Mouse (Mus musculus) adrenal gland (tissue): ENCODE measurements around the gene Fads3.

Source experiments
- intact Hi-C: fragments of 180-260 bp; cut with DNase I; formaldehyde crosslinking; loops from one replicate; pipeline ENCODE4 v1.15.1; 2025

The Fads3 gene

DNA sequence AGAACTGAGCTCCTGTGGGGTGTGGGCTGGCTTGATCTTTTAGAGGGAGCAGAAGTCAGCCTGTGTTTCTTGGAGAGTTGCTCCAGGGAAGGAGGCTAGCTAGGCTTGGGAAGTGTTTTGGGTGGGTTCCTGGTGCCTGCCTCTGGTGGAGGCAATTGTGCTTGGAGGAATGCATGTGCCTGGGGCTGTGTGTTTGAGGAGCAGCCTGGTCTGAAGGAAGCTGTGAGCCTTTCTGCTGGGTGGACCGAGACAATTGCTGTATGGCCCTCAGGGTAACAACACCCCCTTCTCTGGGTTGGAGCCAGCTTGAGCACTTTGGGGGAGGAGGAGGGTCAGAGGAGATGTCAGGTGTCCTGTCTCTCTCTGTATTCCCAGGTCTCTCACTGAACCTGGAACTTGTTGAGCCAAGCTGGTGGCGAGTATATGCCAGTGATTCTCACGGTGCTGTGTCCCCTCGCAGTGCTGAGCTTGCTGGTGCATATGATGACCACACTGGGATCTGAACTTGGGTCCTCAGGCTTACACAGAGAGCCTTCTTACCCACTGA lies 22.1 kb upstream of the Fads3 start:
- intact Hi-C loops: no loop called here

DNA sequence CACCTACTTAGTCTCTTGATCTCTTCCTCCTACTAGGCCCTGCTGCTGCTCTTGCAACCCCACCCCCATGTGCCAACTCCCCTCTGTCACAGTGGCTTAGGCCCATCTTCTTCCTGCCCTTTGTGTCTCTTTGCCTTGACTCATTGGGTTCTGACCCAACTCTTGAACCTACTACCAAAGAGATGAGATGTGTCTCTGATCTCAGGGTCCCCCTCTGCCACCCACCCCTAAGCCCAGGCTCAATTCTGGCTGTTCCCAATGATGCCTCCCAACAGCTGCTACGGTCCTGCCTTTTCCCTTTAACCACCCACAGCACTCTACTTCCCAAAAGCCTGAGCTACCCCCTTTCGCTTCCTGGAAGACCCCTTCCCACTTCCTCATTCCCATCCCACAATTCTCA lies 19.4 kb upstream of the Fads3 start:
- intact Hi-C loops: no loop called here

DNA sequence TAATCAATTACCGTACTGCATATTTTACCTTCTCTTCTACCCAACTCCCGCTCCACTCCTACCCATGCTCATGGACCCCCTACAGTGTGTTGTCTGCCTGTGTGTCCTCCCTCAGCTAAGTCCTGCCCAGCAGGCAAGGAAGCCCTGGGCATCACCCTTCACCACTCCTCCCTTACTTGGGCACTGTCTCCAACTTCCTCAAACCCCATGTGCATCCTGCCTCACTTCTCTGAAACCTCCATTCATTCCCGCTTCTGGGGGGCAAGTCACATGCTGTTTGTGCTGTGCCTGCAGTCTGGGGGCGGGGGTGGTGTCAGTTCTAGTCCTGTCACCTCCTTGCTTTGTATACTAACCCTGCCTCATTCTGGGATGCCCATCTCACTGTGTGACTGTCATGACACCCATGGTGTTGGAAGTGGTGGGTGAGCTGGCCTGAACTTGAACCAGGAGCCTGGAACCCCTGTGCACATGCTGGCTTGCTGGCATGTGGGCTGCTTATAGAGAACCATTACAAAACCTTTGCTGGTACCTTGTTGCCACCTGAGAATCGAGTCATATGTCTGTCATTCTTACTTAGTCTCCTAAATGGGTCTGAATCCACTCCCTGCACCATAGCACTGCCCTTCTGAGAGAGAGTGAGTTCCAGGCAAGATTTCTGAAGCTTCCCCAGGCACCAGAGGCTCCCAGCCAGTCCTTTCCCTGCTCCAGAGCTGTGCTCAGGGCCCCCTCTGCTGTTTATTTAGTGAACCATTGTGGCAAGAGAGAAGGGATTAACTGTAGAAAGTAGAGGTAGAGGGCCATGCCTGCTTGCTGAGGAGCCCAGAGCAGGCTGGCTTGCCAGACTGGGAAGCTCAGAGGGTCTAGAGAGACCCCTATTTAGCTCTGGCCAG lies 18.7 kb upstream of the Fads3 start:
- intact Hi-C loops: no loop called here

DNA sequence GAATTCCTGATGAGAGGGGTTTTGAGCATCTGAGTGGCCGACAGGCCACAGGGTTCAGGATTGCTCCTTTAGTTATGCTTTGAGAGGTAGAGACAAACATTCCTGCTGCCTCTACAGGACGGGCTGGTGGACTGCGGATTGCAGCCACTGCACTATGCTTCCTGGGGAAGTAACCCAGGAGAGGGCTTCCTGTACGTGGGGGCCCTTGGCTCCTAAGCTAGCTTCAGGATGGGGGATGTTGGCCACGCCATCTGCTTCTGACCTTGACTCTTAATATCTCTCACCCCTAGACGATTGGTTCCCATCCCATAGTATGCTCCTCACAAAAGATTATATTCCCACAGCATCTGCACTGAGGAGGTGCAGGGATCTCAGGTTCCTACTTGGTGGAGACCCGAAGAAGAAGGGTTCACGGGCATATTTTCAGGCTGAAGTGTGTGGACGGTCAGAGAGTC lies 18.0 kb upstream of the Fads3 start:
- intact Hi-C loops: no loop called here

DNA sequence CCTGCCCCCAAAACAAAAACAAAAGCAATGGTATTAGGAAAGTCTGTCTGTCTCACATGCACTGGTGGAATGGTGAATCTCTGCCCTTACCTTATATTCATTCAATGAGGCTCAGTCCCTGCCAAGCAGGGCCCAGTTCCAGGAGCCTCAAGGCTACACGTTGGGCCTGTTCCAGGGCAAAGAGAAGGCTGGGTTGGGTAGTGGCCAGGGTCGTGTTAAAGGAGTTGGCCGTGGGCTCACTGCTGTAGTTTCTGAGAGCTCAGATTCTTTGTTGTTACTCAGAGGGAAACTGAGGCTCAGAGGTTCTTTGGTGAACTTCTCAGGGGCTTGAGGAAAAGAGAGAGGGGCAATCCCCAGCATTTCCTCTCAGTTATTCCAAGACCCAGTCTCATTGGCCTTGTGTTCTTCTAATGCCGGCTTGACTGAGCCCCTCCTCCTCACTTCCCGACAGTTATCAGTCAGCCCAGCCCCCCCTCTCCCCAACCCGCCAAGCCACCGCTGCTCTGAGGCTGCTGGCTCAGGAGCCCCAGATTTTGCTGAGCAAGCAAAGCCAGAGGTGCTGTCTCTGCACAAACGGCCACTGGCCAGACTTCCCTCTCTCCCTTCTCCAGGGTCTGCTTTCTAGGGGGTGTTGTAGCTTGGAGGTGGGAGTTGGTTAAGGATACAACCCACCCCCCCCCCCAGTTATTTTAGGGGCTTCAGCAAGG lies 16.0 kb upstream of the Fads3 start:
- intact Hi-C loops: no loop called here

DNA sequence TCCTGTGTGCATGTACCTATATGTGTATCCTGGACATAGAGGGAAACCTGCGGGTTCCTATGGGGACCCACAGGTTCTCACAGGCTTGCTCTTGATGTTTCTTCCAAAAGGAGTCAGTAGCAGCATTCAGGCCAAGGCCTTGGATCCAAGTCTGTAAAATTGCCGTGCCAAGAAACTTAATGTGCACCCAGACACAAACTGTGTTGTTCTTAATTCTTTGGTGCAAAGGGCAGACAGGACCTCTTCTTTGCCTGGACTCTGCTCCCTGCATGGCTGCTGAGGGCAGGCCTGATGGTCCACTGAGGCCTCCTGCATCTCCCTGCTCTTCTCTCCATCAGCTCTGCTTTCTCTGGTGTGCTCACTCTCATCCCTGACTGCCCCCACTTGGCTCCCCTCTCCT lies 11.6 kb upstream of the Fads3 start:
- intact Hi-C loops: loop anchor here (5.0 kb wide), 1 partner anchor 107 kb away; no protein-coding TSS in a partner anchor

DNA sequence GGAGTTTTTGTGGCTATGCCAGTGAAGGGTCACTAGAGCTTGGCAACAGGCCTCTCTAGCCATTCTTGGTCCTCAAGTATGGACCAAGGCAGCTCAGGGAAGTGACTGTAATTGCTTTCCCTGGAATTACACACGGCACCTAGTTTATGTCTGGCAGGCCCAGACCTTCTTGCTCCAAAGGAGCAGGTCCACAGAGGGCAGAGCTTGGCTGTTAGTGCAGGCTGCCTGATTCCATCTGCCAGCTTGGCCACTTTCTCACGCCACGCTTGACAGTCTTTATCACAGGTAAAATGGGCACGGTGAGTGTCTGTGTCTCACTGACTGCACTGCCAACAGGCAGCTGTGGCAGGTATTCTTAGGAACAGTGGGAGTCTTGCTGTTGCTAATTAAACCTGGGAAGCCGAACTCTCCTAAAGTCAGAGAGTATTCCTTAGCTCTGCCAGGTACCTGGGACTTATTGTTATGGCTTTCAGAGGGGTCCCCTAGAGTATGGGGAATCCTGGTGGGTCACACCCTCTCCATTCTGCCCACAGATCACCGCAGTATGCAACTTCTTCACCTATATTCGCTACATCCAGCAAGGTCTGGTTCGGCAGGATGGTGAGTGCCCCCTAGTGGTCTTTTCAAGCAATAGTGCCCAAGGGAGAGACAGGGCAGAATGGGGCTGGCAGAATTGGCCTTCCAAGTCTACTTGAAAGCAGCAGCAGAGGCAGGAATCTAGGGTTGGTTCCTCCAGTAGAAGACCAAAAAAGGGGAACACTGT lies 8.0 kb upstream of the Fads3 start:
- intact Hi-C loops: loop anchor here (5.0 kb wide), 1 partner anchor 111 kb away; no protein-coding TSS in a partner anchor

DNA sequence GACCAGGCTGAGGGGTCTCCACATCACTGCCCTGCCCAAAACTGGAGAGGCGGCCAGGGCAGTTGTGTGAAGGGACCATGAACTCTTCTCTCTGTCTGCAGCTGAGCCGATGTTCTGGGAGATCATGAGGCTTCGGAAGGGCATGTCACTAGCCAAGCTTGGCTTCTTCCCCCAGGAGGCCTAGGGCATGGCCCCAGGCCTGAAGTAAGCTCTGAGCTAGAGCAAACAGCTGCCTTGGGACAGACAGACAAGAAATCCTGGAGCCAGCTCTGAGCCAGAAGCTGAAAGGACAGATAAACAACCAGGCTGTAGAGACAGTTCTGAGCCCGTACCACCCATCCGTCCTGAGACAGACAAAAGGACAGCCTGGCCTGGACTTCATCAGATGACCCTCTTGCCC lies 7.0 kb upstream of the Fads3 start:
- intact Hi-C loops: loop anchor here (2.0 to 5.0 kb wide), 2 partner anchors 34 to 112 kb away; partner anchors contain the start of genes Best1 and Rab3il1

DNA sequence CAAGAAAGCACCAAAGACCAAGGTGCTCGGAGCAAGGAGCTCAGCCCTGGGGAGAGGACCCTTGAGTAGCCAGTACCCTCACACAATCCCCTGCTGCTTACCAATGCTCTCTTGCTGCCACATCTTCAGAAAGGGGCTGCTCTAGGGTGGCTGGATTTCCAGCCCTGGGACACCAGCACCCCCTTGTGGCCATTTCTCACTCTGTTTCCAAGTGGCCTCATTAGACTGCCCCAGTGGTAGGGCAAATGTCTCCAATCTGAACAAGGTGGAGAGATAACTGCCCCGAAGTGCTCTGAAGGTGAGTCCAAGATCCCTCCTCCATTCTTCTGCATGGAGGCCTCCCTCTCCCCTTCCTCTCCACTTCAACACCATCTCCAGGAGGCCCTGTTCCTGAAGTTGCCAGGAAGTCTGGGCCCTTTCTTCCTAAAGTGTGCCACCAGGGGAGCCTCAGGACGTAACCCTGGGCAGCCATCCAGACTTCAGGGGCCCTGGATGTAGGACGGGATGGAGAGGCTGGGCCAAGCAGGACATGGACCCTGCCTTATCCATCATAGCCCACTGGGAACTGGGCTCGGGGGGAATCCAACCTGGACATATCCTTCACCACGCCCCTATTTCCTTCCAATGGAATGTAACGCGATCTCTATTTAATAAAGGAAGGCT lies 6.5 kb upstream of the Fads3 start:
- intact Hi-C loops: loop anchor here (2.0 to 5.0 kb wide), 2 partner anchors 34 to 113 kb away; partner anchors contain the start of genes Best1 and Rab3il1

DNA sequence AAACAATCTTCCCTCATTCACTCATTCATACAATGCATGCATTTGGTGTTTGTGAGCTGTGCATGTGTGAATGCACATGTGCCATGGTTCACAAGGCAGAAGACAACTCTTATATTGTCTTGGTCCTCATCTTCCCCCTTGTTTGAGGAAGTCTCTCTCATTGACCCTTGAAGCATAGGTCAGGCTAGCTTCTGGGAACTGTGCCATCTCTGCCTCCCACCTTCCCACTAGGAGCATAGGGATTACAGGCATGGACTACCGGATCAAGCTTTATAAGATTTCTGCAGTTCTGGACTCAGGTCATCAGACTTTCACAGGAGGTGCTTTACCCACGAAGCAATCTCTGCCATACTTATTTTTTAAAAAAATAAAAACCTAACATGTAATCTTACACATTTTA lies 3.8 kb upstream of the Fads3 start:
- intact Hi-C loops: no loop called here

DNA sequence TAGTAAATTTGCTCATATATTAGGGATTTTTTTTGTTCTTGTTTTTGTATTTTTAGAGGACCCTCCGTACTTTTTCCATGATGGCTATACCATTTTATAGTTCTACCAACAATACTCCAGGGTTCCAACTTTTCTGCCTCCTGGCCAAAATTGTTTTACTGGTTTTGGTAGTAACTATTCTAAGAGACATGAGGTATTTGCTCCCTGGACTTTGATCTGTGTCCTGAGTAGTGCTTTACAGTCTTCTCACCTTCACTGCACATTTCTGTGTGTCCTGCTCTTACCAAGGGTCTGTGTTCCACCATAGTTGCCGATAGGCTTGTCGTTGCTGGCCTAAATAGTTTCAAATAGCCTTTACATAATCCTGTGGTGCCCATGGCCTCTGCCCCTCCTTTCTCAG lies 3.0 kb upstream of the Fads3 start:
- intact Hi-C loops: no loop called here

DNA sequence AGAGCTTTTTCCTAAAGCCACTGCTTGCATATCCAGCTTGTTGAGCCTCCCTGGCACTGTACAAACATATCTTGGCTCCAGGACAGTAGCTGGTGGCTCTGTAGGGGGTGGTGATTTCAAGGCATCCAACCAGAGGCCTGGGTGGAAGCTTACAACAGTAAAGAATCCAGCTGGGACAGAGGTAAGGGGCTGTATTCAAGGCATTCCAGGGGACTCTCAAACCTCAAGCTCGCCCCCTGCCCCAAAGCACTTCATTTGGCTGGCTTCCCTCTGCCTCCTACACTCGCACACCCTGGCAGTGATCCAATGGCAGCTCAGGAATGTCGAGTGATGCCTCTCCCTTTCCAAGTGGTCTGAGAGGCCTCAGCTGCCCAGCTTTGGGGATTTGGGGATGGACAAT lies 2.5 kb upstream of the Fads3 start:
- intact Hi-C loops: no loop called here

DNA sequence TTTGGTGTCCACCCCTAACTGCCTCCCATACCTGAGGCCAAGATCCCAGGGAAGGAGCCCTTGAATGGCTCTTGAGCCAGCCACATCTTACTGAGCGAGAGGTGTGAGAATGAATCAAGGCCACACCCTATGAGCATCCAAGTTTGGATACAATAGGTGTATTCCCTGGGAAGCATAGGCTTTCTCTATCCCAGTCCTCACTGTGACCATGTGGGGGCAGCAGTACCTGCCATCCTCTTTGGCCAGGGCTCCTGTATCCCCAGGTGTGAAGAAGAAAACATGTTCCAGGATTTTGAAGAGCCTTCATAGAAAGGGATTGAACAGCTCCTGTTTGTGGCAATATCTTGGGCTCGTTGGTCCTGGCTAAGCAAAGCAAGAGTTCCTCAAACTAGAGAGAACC lies 1.8 kb upstream of the Fads3 start:
- intact Hi-C loops: no loop called here

DNA sequence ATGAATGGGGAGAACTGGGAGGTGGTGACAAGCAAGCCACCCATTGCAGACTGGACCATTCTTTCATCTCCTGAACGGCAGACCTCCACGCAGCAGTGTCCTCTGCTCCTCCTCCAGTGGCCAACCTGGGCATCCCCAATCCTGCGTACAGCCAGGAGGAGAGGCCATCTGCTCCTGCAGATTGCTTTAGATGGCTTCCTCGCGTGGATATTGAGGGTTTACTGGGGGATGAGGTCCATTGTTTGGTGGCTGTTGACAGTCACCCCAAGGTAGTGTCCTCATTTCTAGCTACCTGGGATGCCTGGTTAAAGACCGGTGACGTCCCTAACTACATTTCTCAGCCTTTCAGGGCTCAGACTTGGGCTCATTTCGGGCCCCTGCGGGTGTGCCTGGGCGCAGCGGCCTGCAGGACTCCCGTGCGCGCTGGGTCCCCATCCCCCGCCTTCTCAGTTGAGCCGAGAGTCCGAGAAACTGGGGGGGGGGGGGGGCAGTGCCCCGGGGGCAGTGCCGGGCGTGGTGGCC lies 442 bp upstream of the Fads3 start:
- intact Hi-C loops: no loop called here

DNA sequence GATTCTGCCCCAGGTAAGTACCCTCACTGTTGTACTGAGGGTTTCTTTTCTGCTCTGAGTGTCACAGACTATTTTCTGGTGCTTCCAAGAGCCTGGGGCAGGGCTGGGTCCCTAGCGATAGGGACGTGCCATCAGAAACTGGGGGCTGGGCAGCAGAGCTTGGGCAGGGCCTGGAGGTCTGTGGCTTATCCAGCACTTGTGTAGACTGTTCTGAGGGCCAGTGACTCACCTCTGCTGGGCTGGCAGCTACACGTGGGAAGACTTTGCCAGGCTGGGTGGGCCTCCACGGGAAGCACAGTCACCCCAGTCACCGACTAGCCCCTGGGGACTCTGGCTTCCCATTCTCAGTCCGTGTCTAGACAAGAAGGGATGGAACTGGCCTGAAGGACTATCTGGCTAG lies 863 bp downstream of the Fads3 start:
- intact Hi-C loops: no loop called here

DNA sequence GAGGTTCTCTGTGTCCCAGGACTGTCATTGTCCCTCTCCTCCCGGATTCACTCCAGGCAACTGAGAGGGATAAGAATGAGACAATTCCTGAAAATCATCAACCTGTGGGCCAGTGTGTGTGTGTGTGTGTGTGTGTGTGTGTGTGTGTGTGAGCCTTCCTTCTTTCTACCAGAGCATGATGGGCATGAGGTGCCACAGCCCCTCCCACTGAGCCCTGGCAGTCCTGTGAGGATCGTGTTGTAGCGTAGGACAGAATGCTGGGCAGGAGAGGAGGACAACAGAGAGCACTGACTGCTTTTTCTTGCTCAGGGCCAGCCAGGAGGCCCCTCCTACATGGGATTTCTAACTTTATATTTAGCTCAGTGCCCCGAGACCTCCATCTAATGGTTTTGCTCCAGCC lies 1.4 kb downstream of the Fads3 start:
- intact Hi-C loops: no loop called here

DNA sequence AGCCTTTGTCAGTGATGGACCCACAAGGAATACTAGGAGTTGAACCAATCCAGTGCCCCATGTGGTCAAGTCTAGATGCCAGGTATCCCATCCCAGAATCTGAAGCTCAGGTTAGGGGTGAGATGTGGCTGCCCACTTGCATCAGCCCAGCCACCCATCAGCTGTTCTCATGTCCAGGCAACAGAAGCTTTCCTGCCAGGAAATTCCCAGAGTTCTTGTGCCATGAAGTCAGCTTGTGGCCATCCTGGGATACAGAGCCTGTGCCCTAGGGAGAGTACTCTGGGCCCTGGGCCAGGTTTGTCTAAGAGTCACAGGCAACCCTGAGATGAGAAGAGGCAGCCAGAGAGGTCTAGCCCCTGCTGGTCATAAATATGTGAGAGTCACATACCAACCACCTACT lies 2.3 kb downstream of the Fads3 start:
- intact Hi-C loops: no loop called here

DNA sequence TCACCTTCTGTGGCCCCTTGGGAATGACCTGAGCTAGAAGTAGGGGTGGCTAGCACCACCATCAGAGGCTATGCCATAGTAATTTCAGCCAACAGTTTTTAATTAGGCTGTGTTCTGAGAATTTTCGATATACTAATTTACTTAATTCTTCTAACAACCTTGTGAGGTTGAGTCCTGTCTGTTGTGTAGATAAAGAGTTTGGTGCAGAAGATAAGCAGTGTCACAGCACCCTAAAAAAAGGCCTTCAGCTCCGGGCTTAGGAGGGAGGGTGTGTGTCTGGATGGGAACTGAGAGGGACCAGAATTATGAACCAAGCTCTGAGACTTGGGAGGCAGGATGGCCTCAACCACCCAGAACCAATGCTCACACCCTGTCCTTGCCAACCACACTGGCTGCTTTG lies 4.3 kb downstream of the Fads3 start:
- intact Hi-C loops: loop anchor here (5.0 kb wide), 1 partner anchor 152 kb away; no protein-coding TSS in a partner anchor

DNA sequence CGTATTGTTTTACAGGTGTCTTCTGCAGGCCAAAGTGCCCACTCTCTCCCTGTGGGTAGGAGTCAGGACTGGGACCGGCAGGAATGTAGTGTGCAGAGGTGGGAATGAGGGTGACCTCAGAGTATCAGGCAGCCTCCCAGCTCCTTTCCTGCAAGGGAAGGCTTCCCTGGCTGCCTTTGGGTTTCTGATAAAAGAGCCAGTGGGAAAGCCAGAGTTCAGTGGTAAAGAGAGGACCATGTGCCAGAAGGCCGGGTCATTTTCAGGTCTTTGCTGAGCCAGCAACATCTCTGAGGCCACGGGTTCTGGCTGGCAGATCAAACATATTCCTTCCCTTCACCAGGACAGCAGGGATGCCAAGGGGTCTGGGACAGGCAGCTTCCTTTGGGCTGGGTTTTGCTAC lies 5.0 kb downstream of the Fads3 start:
- intact Hi-C loops: loop anchor here (5.0 kb wide), 1 partner anchor 151 kb away; no protein-coding TSS in a partner anchor

DNA sequence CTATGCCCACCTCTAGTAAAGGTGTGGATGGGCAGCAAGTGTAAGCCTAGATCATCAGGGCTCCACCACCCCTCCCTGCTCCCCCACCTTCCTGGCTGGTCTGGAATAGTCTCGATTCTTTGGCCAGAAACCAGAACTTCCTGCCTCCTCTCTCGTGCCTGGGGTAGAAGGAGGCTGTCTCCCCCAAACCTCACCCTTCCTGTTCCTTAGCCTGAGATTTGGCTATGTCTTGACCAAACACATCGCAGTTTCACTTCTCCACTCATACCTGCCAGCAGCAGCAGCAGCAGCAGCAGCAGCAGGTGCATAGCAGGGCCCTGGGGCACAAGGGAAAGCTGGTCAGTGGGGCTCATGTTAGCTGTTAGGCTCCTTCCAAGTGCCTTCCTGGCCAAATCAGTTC lies 5.6 kb downstream of the Fads3 start:
- intact Hi-C loops: loop anchor here (5.0 kb wide), 1 partner anchor 150 kb away; no protein-coding TSS in a partner anchor
